In genomic region chr10:43420660-43421413, GRCm38 (mm10) we compare ENCODE assay signal across 8 mouse cellular contexts. TPM values are rescaled to one million over a fixed set of nuclear protein-coding genes. Genes with fewer than 3 reads are reported as not detected.
DNase-seq lines count a peak whose midpoint lies in the region; ATAC-seq and TF ChIP-seq lines count a peak whose summit lies in the region.
"Had no signal": no experiment of that assay in that cellular context is flagged by ENCODE, and none has a peak within 500 bp of the region (broad histone marks: within the 10 kb centered on the region; RNA-seq: fewer than 3 reads in every experiment).

No protein-coding gene starts in this region.

- in situ Hi-C loops in ES-E14 (cut with MboI; ENCODE audit: low sequenced_read_pairs in 2 of 2, unreplicated experiment in 2 of 2): no loop called here

- TF ChIP-seq CTCF in midbrain, postnatal 0 days (IDR thresholded peaks at IDR 0.05): peak; percentile 54

- no peak overlapping the region for H3K27ac ChIP-seq in ES-E14 (ENCODE audit: insufficient read depth, low read depth, low read length, poor library complexity, severe bottlenecking)
- H3K27ac ChIP-seq in hindbrain, embryonic 16.5 days (ENCODE audit: low read depth, low read length): peak overlapping the region; percentile 21; the same call in 1 of the 2 replicates
- H3K27ac ChIP-seq in midbrain, postnatal 0 days (ENCODE audit: low read depth, low read length): no peak overlapping the region
- H3K27ac ChIP-seq: stomach, embryonic 15.5 days had no signal

- WGBS in hindbrain, embryonic 16.5 days: 39% methylated on average over 22 of the region's 22 CpGs
- WGBS in midbrain, postnatal 0 days: 59% methylated on average over 22 of the region's 22 CpGs

- no peak overlapping the region for H3K4me3 ChIP-seq in ES-E14 (ENCODE audit: insufficient read depth in 1 of 2, low read depth in 1 of 2, low read length in 2 of 2, poor library complexity in 1 of 2, severe bottlenecking in 1 of 2)
- H3K4me3 ChIP-seq in hindbrain, embryonic 16.5 days (ENCODE audit: low read length): no peak overlapping the region
- H3K4me3 ChIP-seq in midbrain, postnatal 0 days (ENCODE audit: low read depth, low read length): no peak overlapping the region
- H3K4me3 ChIP-seq: stomach, embryonic 15.5 days had no signal

- no peaks in the 10 kb centered on the region for H3K36me3 ChIP-seq in ES-E14 (ENCODE audit: control insufficient read depth, insufficient read depth, low read length, poor library complexity, severe bottlenecking)
- no peaks in the 10 kb centered on the region for H3K36me3 ChIP-seq in hindbrain, embryonic 16.5 days (ENCODE audit: control insufficient read depth, insufficient read depth, low read length)
- H3K36me3 ChIP-seq in midbrain, postnatal 0 days (ENCODE audit: insufficient read depth, low read length): no peaks in the 10 kb centered on the region
- H3K36me3 ChIP-seq: stomach, embryonic 15.5 days had no signal

- no peaks in the 10 kb centered on the region for H3K9me3 ChIP-seq in ES-E14 (ENCODE audit: control insufficient read depth, insufficient read depth, low read depth, low read length)
- H3K9me3 ChIP-seq in hindbrain, embryonic 16.5 days (ENCODE audit: control insufficient read depth, low read length): no peaks in the 10 kb centered on the region
- H3K9me3 ChIP-seq in midbrain, postnatal 0 days (ENCODE audit: low read length): no peaks in the 10 kb centered on the region
- H3K9me3 ChIP-seq: stomach, embryonic 15.5 days had no signal

- no peak for DNase-seq in ES-E14 (ENCODE audit: low read depth, low spot score)
- DNase-seq in embryo, embryonic 10.5 days (ENCODE audit: low spot score): peak; percentile 31
- DNase-seq in midbrain, postnatal 0 days (ENCODE audit: low spot score): peak; percentile 69
- DNase-seq in gastrocnemius, adult 18-20 months (ENCODE audit: low spot score): no peak
- DNase-seq in thymus, postnatal 25 days: no peak
- no peak for DNase-seq in retina, embryonic 14.5 days (ENCODE audit: low spot score)

- no peaks in the 10 kb centered on the region for H3K27me3 ChIP-seq in hindbrain, embryonic 16.5 days (replicated peaks; ENCODE audit: control insufficient read depth, insufficient read depth, low read length)
- H3K27me3 ChIP-seq in midbrain, postnatal 0 days (ENCODE audit: insufficient read depth, low read length): no peaks in the 10 kb centered on the region
- H3K27me3 ChIP-seq: stomach, embryonic 15.5 days had no signal

- H3K4me1 ChIP-seq in ES-E14 (ENCODE audit: control insufficient read depth in 2 of 2, insufficient read depth in 2 of 2, low read length in 2 of 2, poor library complexity in 1 of 2): no peaks in the 10 kb centered on the region; a peak in 1 of 4 replicates
- peaks cover 6% of the 10 kb centered on the region; the same call in 1 of the 2 replicates for H3K4me1 ChIP-seq in hindbrain, embryonic 16.5 days (ENCODE audit: control insufficient read depth, insufficient read depth, low read depth, low read length)
- no peaks in the 10 kb centered on the region for H3K4me1 ChIP-seq in midbrain, postnatal 0 days (ENCODE audit: insufficient read depth, low read length)
- H3K4me1 ChIP-seq: stomach, embryonic 15.5 days had no signal

- peak overlapping the region; percentile 24 for H3K4me2 ChIP-seq in hindbrain, embryonic 16.5 days (ENCODE audit: low read length)
- H3K4me2 ChIP-seq in midbrain, postnatal 0 days (ENCODE audit: low read depth, low read length, poor library complexity, severe bottlenecking): no peak overlapping the region
- H3K4me2 ChIP-seq: stomach, embryonic 15.5 days had no signal

- ATAC-seq in hindbrain, embryonic 16.5 days: peak; percentile 88
- no peak for ATAC-seq in midbrain, postnatal 0 days (ENCODE audit: low FRiP score)

- H3K9ac ChIP-seq in ES-E14 (ENCODE audit: insufficient read depth, low read depth, low read length, poor library complexity, severe bottlenecking): no peak overlapping the region
- no peak overlapping the region for H3K9ac ChIP-seq in hindbrain, embryonic 16.5 days (ENCODE audit: low read depth, low read length)
- no peak overlapping the region for H3K9ac ChIP-seq in midbrain, postnatal 0 days (replicated peaks; ENCODE audit: low read length, poor library complexity, severe bottlenecking)
- H3K9ac ChIP-seq: stomach, embryonic 15.5 days had no signal

TF ChIP-seq in ES-E14, 5 proteins besides CTCF, POLR2A, EP300 and RAD21:
- TF ChIP-seq ZC3H11A (IDR thresholded peaks at IDR 0.05; ENCODE audit: borderline replicate concordance, low read depth, low read length) (0 out of 2 replicates have a peak, but pooled peaks have one; percentile 14), CHD2 (IDR thresholded peaks at IDR 0.05; ENCODE audit: low read depth, low read length) (no peak)

RNA-seq across cellular contexts. Expression of gene Bend3, which starts 57.8 kb away (rescaled TPM):
- 23.2 and 26.4 TPM in 2 replicates for total RNA-seq in ES-E14 (2012; rRNA removed)
- polyA plus RNA-seq in hindbrain, embryonic 16.5 days (2015; fragmentation: Nextera tagmentation; extraction: Ambion mirVana): 1.6 and 3.3 TPM in 2 replicates
- 10.1 and 10.8 TPM in 2 replicates for total RNA-seq in midbrain, postnatal 0 days (2014; rRNA removed)
- 2.0 and 3.0 TPM in 2 replicates for polyA plus RNA-seq in midbrain, postnatal 0 days (2015; fragmentation: Nextera tagmentation; extraction: Ambion mirVana)
- total RNA-seq in gastrocnemius, adult 18-20 months (2021): 1 to 10 TPM; 3.3 to 3.8 TPM

Comparison
In these comparisons a context has a peak if more than half of its experiments do, and no peak if none do; other contexts are left out.
1. DNase-seq: peak in embryo, embryonic 10.5 days (single experiment) and midbrain, postnatal 0 days (single experiment); none in ES-E14 (single experiment), gastrocnemius, adult 18-20 months (single experiment), thymus, postnatal 25 days (single experiment) and retina, embryonic 14.5 days (single experiment).